Comparison of ENCODE assay signal across 8 mouse cellular contexts in the genomic region with DNA sequence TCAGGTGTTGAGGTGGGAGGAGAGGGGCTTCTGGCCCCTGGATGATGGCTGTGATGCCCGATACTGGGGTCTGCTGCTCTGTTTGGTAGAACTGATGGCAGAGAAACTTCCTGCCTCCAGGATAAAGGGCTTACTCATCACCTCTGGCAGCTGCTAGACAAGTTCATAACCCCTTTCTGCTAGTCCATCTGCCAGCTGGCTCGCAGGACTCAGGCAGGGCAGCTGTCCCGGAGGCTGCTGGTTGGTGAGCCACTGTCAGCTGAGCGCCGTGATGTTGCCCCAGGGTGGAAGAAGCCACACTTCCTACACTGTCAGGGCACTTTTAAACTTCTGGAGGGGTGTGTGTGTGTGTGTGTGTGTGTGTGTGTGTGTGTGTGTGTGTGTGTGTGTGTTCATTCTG. TPM values are rescaled to one million over a fixed set of nuclear protein-coding genes. Genes with fewer than 3 reads are reported as not detected.
DNase-seq lines count a peak whose midpoint lies in the region.
"Not testable (repeated sequence)": the region's sequence is repeated elsewhere in the genome, so short reads cannot be mapped to it uniquely, and the experiment has no call there.

No protein-coding gene starts in this region.

- peak; percentile 52 to 73 for DNase-seq in adrenal gland, adult (ENCODE audit: inconsistent age in 2 of 2, low spot score in 1 of 2)
- DNase-seq in cerebellum, adult 9-11 months: peak; percentile 31
- peak; percentile 81 for DNase-seq in gastrocnemius, postnatal 10 days
- peak; percentile 72 to 80 for DNase-seq in heart, postnatal 14 days
- DNase-seq in kidney, postnatal 36 days: peak; percentile 29 to 34
- peak; percentile 58 for DNase-seq in lung, postnatal 14 days
- peak; percentile 42 for DNase-seq in ovary, postnatal 36 days (ENCODE audit: low spot score)
- peak; percentile 44 for DNase-seq in thymus, postnatal 4 days

- intact Hi-C loops in heart, postnatal 14 days (cut with DNase I): not testable (repeated sequence)

RNA-seq across cellular contexts. Expression of gene St3gal5, which starts 56.6 kb away (rescaled TPM):
- 100 to 1,000 TPM in 1 of 2 experiments, 10 to 100 TPM in 1; 84.7 to 105 TPM for total RNA-seq in gastrocnemius, postnatal 10 days (2021)
- 10 to 100 TPM; 43.3 to 46.0 TPM for total RNA-seq in heart, postnatal 14 days (2021)

Comparison
In these comparisons a context has a peak if more than half of its experiments do, and no peak if none do; other contexts are left out.
1. Peak in every context shown above with its lines: DNase-seq.
2. DNase-seq: peak in every context shown above with its lines; median percentile 81 in gastrocnemius, postnatal 10 days; 76 in heart, postnatal 14 days; 62 in adrenal gland, adult; 58 in lung, postnatal 14 days; 44 in thymus, postnatal 4 days; 42 in ovary, postnatal 36 days; 32 in kidney, postnatal 36 days; 31 in cerebellum, adult 9-11 months.